15 mouse cellular contexts compared by ENCODE assay signal in genomic region chr8:25329791-25330190, GRCm38 (mm10).
DNase-seq lines count a peak whose midpoint lies in the region; ATAC-seq lines count a peak whose summit lies in the region.
"Had no signal": no experiment of that assay in that cellular context is flagged by ENCODE, and none has a peak within 500 bp of the region (broad histone marks: within the 10 kb centered on the region; RNA-seq: fewer than 3 reads in every experiment).

No protein-coding gene starts in this region.

- DNase-seq in heart, adult 9 months (ENCODE audit: low spot score in 2 of 2) = peak; percentile 46 to 62
- no peak for DNase-seq in heart, embryonic 10.5 days (ENCODE audit: low spot score)
- DNase-seq in Muller cell, postnatal 12 days (ENCODE audit: inconsistent ontology term) = peak; percentile 47
- peak; percentile 75 for DNase-seq in embryonic facial prominence, embryonic 14.5 days (ENCODE audit: low spot score)
- DNase-seq in adrenal gland, adult 2 months = no peak
- DNase-seq: adrenal gland, adult 8-10 months; cerebellum, postnatal 25 days had no signal

- H3K4me3 ChIP-seq in heart, embryonic 10.5 days = no peak overlapping the region
- H3K4me3 ChIP-seq in embryonic facial prominence, embryonic 14.5 days (ENCODE audit: low read depth, low read length) = no peak overlapping the region
- no peak overlapping the region for H3K4me3 ChIP-seq in lung, embryonic 16.5 days (ENCODE audit: low read length)
- H3K4me3 ChIP-seq: forebrain, embryonic 15.5 days; hindbrain, embryonic 13.5 days; liver, embryonic 15.5 days; midbrain, embryonic 12.5 days had no signal

- H3K36me3 ChIP-seq in heart, embryonic 10.5 days = no peaks in the 10 kb centered on the region
- H3K36me3 ChIP-seq in embryonic facial prominence, embryonic 14.5 days (ENCODE audit: control insufficient read depth, insufficient read depth, low read length) = no peaks in the 10 kb centered on the region
- no peaks in the 10 kb centered on the region for H3K36me3 ChIP-seq in lung, embryonic 16.5 days (ENCODE audit: control insufficient read depth, insufficient read depth, low read length)
- H3K36me3 ChIP-seq: forebrain, embryonic 15.5 days; hindbrain, embryonic 13.5 days; liver, embryonic 15.5 days; midbrain, embryonic 12.5 days had no signal

- H3K27ac ChIP-seq in heart, embryonic 10.5 days = no peak overlapping the region
- H3K27ac ChIP-seq in embryonic facial prominence, embryonic 14.5 days (replicated peaks; ENCODE audit: low read depth, low read length) = peak overlapping the region; percentile 50; the same call in 1 of the 2 replicates
- peak overlapping the region; percentile 43; the same call in 1 of the 2 replicates for H3K27ac ChIP-seq in lung, embryonic 16.5 days (ENCODE audit: low read length)
- H3K27ac ChIP-seq: forebrain, embryonic 15.5 days; hindbrain, embryonic 13.5 days; liver, embryonic 15.5 days; midbrain, embryonic 12.5 days had no signal

- WGBS in heart, embryonic 10.5 days = 66% methylated on average over 1 of the region's 1 CpGs
- whole genome bisulfite sequencing in embryonic facial prominence, embryonic 14.5 days = 37% methylated on average over 1 of the region's 1 CpGs
- WGBS in lung, embryonic 16.5 days = 27% methylated on average over 1 of the region's 1 CpGs

- no peak overlapping the region for H3K4me2 ChIP-seq in embryonic facial prominence, embryonic 14.5 days (ENCODE audit: low read depth, low read length)
- no peak overlapping the region for H3K4me2 ChIP-seq in lung, embryonic 16.5 days (ENCODE audit: low read depth, low read length)
- H3K4me2 ChIP-seq: forebrain, embryonic 15.5 days; hindbrain, embryonic 13.5 days; liver, embryonic 15.5 days; midbrain, embryonic 12.5 days had no signal

- H3K27me3 ChIP-seq in heart, embryonic 10.5 days (ENCODE audit: insufficient read depth, poor library complexity, severe bottlenecking) = no peaks in the 10 kb centered on the region
- H3K27me3 ChIP-seq in embryonic facial prominence, embryonic 14.5 days (replicated peaks; ENCODE audit: control insufficient read depth, insufficient read depth, low read length) = no peaks in the 10 kb centered on the region
- no peaks in the 10 kb centered on the region for H3K27me3 ChIP-seq in lung, embryonic 16.5 days (ENCODE audit: control insufficient read depth, insufficient read depth, low read depth, low read length)
- H3K27me3 ChIP-seq: forebrain, embryonic 15.5 days; liver, embryonic 15.5 days; midbrain, embryonic 12.5 days; Patski had no signal

- no peaks in the 10 kb centered on the region for H3K9me3 ChIP-seq in heart, embryonic 10.5 days
- no peaks in the 10 kb centered on the region for H3K9me3 ChIP-seq in embryonic facial prominence, embryonic 14.5 days (ENCODE audit: control insufficient read depth, low read length)
- H3K9me3 ChIP-seq in lung, embryonic 16.5 days (ENCODE audit: control insufficient read depth, low read length) = no peaks in the 10 kb centered on the region
- H3K9me3 ChIP-seq: forebrain, embryonic 15.5 days; hindbrain, embryonic 13.5 days; liver, embryonic 15.5 days; midbrain, embryonic 12.5 days had no signal

- ATAC-seq in embryonic facial prominence, embryonic 14.5 days (ENCODE audit: low read depth) = peak; percentile 19; the same call in 1 of the 2 replicates
- peak; percentile 75 for ATAC-seq in lung, embryonic 16.5 days (ENCODE audit: low read depth)
- ATAC-seq in inflammation-experienced regulatory T-cells, adult 6 months = no peak
- ATAC-seq: CD4-positive, CD25-positive, alpha-beta regulatory T cell, adult 4 months; forebrain, embryonic 15.5 days; Patski had no signal

- peaks cover 7% of the 10 kb centered on the region; the same call in 1 of the 2 replicates for H3K4me1 ChIP-seq in heart, embryonic 10.5 days
- peaks cover 27% of the 10 kb centered on the region; the same call in 1 of the 2 replicates for H3K4me1 ChIP-seq in embryonic facial prominence, embryonic 14.5 days (ENCODE audit: control insufficient read depth, insufficient read depth, low read length)
- H3K4me1 ChIP-seq in lung, embryonic 16.5 days (replicated peaks; ENCODE audit: control insufficient read depth, insufficient read depth, low read length) = peaks cover 15% of the 10 kb centered on the region
- H3K4me1 ChIP-seq: forebrain, embryonic 15.5 days; liver, embryonic 15.5 days had no signal

- H3K9ac ChIP-seq in embryonic facial prominence, embryonic 14.5 days (ENCODE audit: low read depth, low read length) = no peak overlapping the region
- no peak overlapping the region for H3K9ac ChIP-seq in lung, embryonic 16.5 days (ENCODE audit: low read length)
- H3K9ac ChIP-seq: forebrain, embryonic 15.5 days; hindbrain, embryonic 13.5 days; liver, embryonic 15.5 days; midbrain, embryonic 12.5 days had no signal

Comparison
In these comparisons a context has a peak if more than half of its experiments do, and no peak if none do; other contexts are left out.
1. DNase-seq: peak in heart, adult 9 months (2 of 2), Muller cell, postnatal 12 days (single experiment) and embryonic facial prominence, embryonic 14.5 days (single experiment); none in heart, embryonic 10.5 days (single experiment) and adrenal gland, adult 2 months (single experiment).